Mouse (Mus musculus) forebrain, embryonic 11.5 days (tissue): ENCODE data around the gene Glb1l. TPM values are rescaled to one million over a fixed set of nuclear protein-coding genes. Genes with fewer than 3 reads are reported as not detected.

ENCODE experiments used
- ATAC-seq: fragments of 200-750 bp; cut with Nextera tagmentation; replicated peaks from 2 replicates; pipeline ENCODE4 v1.8.0; 2017; ENCODE audit warnings: moderate TSS enrichment; ENCODE audit not compliant: low FRiP score
- DNase-seq: peaks from one replicate; pipeline ENCODE4 v3.0.0-alpha.2; 2017; ENCODE audit warnings: low spot score
- H3K27ac ChIP-seq: fragments of 300-500 bp; sonication (generic); 2 replicates; pipeline ENCODE4 v1.5.1; 2014; ENCODE audit warnings: low read depth, low read length
- H3K27me3 ChIP-seq: fragments of 300-500 bp; sonication (generic); 2 replicates; pipeline ENCODE4 v1.6.1; 2014; ENCODE audit warnings: mild to moderate bottlenecking, low read length, mixed read lengths; ENCODE audit not compliant: control insufficient read depth, insufficient read depth
- H3K36me3 ChIP-seq: fragments of 300-500 bp; sonication (generic); 2 replicates; pipeline ENCODE4 v1.6.1; 2014; ENCODE audit warnings: mild to moderate bottlenecking, low read length, moderate library complexity, mixed read lengths; ENCODE audit not compliant: control insufficient read depth, insufficient read depth
- H3K4me1 ChIP-seq: fragments of 300-500 bp; sonication (generic); replicated peaks from 2 replicates; pipeline ENCODE4 v1.6.1; 2014; ENCODE audit warnings: low read length, mixed read lengths; ENCODE audit not compliant: control insufficient read depth, insufficient read depth
- H3K4me2 ChIP-seq: fragments of 300-500 bp; sonication (generic); 2 replicates; pipeline ENCODE4 v1.6.1; 2014; ENCODE audit warnings: low read depth, mild to moderate bottlenecking, low read length, moderate library complexity, mixed read lengths; ENCODE audit not compliant: severe bottlenecking
- H3K4me3 ChIP-seq: fragments of 300-500 bp; sonication (generic); 2 replicates; pipeline ENCODE4 v1.5.1; 2014; ENCODE audit warnings: low read depth, low read length
- H3K9ac ChIP-seq: fragments of 300-500 bp; sonication (generic); 2 replicates; pipeline ENCODE4 v1.6.1; 2014; ENCODE audit warnings: low read length
- H3K9me3 ChIP-seq: fragments of 300-500 bp; sonication (generic); 2 replicates; pipeline ENCODE4 v1.6.1; 2016; ENCODE audit warnings: low read length, mixed read lengths; ENCODE audit not compliant: control insufficient read depth
- WGBS: fragments of 180-500 bp; shearing (Covaris S2); extraction: QIAGEN DNeasy Blood & Tissue Kit; methylation state at CpG from one replicate; pipeline ENCODE4 v1.1.7; 2014; 5-methylcytosine and 5-hydroxymethylcytosine counted together
- polyA plus RNA-seq: library from polyadenylated mRNA; unstranded; fragments of >200 nt; fragmentation: Nextera tagmentation; extraction: Ambion mirVana; gene quantifications from 2 replicates; pipeline ENCODE4 v1.2.1, GENCODE M21; 2014

The Glb1l gene
- polyA plus RNA-seq, 1 experiment from 2014 or later = 18.5 TPM

DNA sequence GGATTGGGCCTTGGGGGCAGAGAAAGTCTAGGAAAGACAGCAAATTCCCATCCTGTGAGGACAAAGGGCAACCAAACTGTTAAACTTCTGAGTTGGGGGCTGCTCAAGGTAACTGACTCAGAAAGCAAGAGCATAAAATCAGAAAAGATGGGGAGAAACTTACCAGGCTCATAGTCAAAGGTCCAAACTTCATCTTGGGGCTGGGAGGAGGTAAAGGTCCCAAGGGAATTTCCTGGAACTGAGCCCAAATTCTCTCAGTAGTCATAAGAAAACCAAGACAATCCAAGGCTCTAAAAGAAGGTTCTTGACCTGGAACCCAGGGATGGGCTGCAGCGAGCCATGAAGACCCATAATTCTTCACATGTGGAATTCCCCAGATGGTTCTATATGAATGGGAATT is 9.4 kb downstream of the Glb1l start:
- WGBS = 89% methylated on average over 1 of the region's 1 CpGs
- no peak overlapping the region for H3K9ac ChIP-seq
- no peak for DNase-seq
- no peaks in the 10 kb centered on the region; the same call in 1 of the 2 replicates for H3K36me3 ChIP-seq
- no peaks in the 10 kb centered on the region for H3K4me1 ChIP-seq
- no peak for ATAC-seq
- H3K27me3 ChIP-seq = no peaks in the 10 kb centered on the region
- H3K4me3 ChIP-seq = no peak overlapping the region
- H3K9me3 ChIP-seq = no peaks in the 10 kb centered on the region
- no peak overlapping the region for H3K4me2 ChIP-seq
- H3K27ac ChIP-seq = no peak overlapping the region

DNA sequence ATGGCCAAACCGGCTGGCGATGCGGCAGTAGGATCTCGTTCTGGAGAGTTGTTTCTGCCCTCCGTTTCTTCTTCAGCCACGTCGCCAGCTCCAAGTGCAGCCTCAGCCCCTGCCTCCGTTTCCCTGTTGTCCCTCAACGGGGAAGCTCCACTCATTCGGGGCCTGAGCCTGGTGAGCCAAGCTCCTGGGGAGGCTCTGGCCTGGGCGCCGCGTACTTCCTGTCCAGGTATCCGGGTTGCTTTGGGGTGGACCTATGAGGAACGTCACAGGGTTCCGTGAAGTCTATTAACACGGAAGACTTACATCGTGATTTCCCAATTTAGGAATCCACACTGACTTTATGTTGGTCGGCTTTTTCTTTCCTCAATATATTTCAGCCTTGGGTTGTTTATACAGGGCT is 18.2 kb downstream of the Glb1l start:
- Histone ChIP-seq H3K9ac (peak overlapping the region; percentile 80), H3K4me2 (peak overlapping the region; percentile 99), H3K36me3 (no peaks in the 10 kb centered on the region; the same call in 1 of the 2 replicates), H3K4me1 (peaks cover 8% of the 10 kb centered on the region), H3K27me3 (no peaks in the 10 kb centered on the region), H3K9me3 (no peaks in the 10 kb centered on the region), H3K4me3 (peak overlapping the region; percentile 75), H3K27ac (peak overlapping the region; percentile 68)
- under 1% methylated on average over 19 of the region's 19 CpGs for WGBS
- ATAC-seq = no peak
- no peak for DNase-seq

GRCm38 (mm10) chr1:75191622-75192402 is 18.8 kb downstream of the Glb1l start, which contains the start of the genes Ankzf1 and Atg9a:
TSS of gene Ankzf1 (plus strand) at chr1:75192151.
TSS of gene Atg9a (minus strand) at chr1:75192196.
- Histone ChIP-seq H3K4me1 (peaks cover 8% of the 10 kb centered on the region), H3K4me2 (peak within 1 kb of the TSS; percentile 99), H3K27ac (peak within 1 kb of the TSS; percentile 68), H3K4me3 (peak within 1 kb of the TSS; percentile 75), H3K9me3 (no peaks in the 10 kb centered on the region), H3K27me3 (no peaks in the 10 kb centered on the region), H3K9ac (peak within 1 kb of the TSS; percentile 83), H3K36me3 (no peaks in the 10 kb centered on the region; the same call in 1 of the 2 replicates)
- whole genome bisulfite sequencing = 2% methylated on average over 56 of the region's 56 CpGs
- peak; percentile 99 for ATAC-seq
- peak; percentile 95 for DNase-seq

DNA sequence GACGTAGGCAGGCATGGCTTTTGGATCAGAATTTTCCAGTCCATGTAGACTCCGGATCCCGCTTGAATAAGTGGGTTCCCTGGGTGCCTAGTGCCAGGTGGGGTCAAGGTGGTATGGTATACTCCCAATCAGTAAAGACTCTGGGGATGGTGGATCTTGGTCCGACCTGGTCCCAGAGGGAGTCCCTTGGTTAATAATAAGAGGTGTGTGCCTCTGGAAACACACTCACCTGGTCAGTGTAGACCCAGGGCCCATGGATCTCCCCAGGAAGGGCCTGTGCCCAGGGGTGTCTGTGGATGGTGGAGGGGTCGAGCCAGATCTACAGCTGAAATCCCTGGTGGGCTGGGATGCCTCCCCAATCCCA is 19.4 kb downstream of the Glb1l start:
- Histone ChIP-seq H3K4me3 (peak overlapping the region; percentile 75), H3K9me3 (no peaks in the 10 kb centered on the region), H3K9ac (peak overlapping the region; percentile 83), H3K36me3 (no peaks in the 10 kb centered on the region; the same call in 1 of the 2 replicates), H3K4me2 (peak overlapping the region; percentile 95), H3K27ac (peak overlapping the region; percentile 18; the same call in 1 of the 2 replicates), H3K4me1 (peaks cover 8% of the 10 kb centered on the region), H3K27me3 (no peaks in the 10 kb centered on the region)
- ATAC-seq (no peak), DNase-seq (no peak)
- 43% methylated on average over 5 of the region's 5 CpGs for WGBS

- ATAC-seq (no peak), DNase-seq (no peak)
- no peaks in the 10 kb centered on the region for H3K9me3 ChIP-seq
- 74% methylated on average over 2 of the region's 2 CpGs for WGBS
- H3K27me3 ChIP-seq = no peaks in the 10 kb centered on the region
- H3K4me1 ChIP-seq = peaks cover 8% of the 10 kb centered on the region
- H3K27ac ChIP-seq = no peak overlapping the region
- no peak overlapping the region for H3K9ac ChIP-seq
- no peak overlapping the region for H3K4me3 ChIP-seq
- H3K4me2 ChIP-seq = peak overlapping the region; percentile 95; the same call in 1 of the 2 replicates
- H3K36me3 ChIP-seq = no peaks in the 10 kb centered on the region; the same call in 1 of the 2 replicates
Observed at GRCm38 (mm10) chr1:75190577-75190976, 20.0 kb downstream of the Glb1l start.

DNA sequence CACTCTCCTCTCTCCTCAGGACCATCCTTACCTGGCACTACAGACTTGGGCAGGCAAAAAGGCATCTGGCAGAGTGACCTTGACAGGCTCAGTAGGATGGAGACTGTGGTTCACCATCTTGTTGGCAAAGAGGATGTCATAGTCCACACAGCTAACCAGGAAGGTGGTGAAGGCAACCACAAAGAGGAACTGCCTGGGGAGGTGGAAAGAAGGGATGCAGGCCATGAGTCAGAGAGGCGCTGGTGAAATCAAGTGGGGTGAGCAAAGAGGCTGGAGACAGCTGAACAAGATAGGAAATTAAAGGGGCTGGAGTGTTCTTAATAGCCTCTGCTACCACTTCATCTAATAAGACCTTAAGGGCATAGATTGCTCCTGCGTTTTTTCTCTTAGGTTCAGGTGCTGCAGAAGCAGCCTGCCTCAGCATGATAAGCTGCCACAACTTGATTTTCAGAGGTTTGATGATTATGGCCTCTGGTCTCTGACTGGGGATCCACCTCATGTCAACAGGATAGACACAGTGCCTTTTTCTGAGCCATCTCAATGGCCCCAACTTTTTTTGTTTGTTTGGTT is 22.6 kb downstream of the Glb1l start:
- no peak overlapping the region for H3K4me3 ChIP-seq
- peaks cover 6% of the 10 kb centered on the region for H3K4me1 ChIP-seq
- ATAC-seq (no peak), DNase-seq (no peak)
- H3K9me3 ChIP-seq = no peaks in the 10 kb centered on the region
- H3K4me2 ChIP-seq = no peak overlapping the region
- H3K27ac ChIP-seq = no peak overlapping the region
- H3K9ac ChIP-seq = no peak overlapping the region
- no peaks in the 10 kb centered on the region; the same call in 1 of the 2 replicates for H3K36me3 ChIP-seq
- H3K27me3 ChIP-seq = no peaks in the 10 kb centered on the region
- WGBS = 82% methylated on average over 2 of the region's 2 CpGs

DNA sequence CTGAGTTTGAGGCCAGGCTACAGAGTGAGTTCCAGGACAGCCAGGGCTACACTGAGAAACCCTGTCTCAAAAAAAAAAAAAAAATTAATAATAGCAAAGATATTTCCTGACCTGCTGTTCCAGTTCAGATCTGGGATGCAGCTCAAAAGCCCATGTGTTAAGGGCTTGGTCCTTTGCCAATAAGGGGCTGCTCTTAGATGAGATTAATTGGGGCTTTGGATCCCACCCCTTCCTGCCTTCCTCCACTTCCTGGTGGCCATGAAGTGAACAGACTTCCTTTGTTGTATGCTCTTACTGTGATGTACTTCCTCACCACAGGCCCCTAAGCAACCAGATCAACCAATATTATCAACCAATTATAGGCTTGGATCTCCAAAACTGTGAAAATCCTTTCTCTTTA is 23.5 kb downstream of the Glb1l start:
- no peaks in the 10 kb centered on the region for H3K9me3 ChIP-seq
- H3K27me3 ChIP-seq = no peaks in the 10 kb centered on the region
- H3K9ac ChIP-seq = no peak overlapping the region
- no peak overlapping the region for H3K4me3 ChIP-seq
- no peak for ATAC-seq
- DNase-seq = no peak
- no peak overlapping the region for H3K4me2 ChIP-seq
- H3K27ac ChIP-seq = no peak overlapping the region
- peaks cover 5% of the 10 kb centered on the region; the same call in 1 of the 2 replicates for H3K4me1 ChIP-seq
- H3K36me3 ChIP-seq = no peaks in the 10 kb centered on the region; the same call in 1 of the 2 replicates

- H3K4me3 ChIP-seq = no peak overlapping the region
- ATAC-seq (no peak), DNase-seq (peak; percentile 6)
- no peaks in the 10 kb centered on the region for H3K27me3 ChIP-seq
- no peak overlapping the region for H3K27ac ChIP-seq
- H3K4me2 ChIP-seq = no peak overlapping the region
- no peaks in the 10 kb centered on the region; the same call in 1 of the 2 replicates for H3K36me3 ChIP-seq
- H3K9me3 ChIP-seq = no peaks in the 10 kb centered on the region
- no peaks in the 10 kb centered on the region; the same call in 1 of the 2 replicates for H3K4me1 ChIP-seq
- H3K9ac ChIP-seq = no peak overlapping the region
- WGBS = 95% methylated on average over 11 of the region's 11 CpGs
Observed at GRCm38 (mm10) chr1:75185495-75185894, 25.1 kb downstream of the Glb1l start.
